Mouse (Mus musculus): ENCODE measurements around the gene Gm10382. TPM values are rescaled to one million over a fixed set of nuclear protein-coding genes. Genes with fewer than 3 reads are reported as not detected.
A peak's percentile ranks its signal among the peaks of the same experiment; 100 is the strongest.

Gene Gm10382
- total RNA-seq (2021) = under 1 TPM in 1 of 2 experiments, not detected in 1; 0.32 TPM

DNA sequence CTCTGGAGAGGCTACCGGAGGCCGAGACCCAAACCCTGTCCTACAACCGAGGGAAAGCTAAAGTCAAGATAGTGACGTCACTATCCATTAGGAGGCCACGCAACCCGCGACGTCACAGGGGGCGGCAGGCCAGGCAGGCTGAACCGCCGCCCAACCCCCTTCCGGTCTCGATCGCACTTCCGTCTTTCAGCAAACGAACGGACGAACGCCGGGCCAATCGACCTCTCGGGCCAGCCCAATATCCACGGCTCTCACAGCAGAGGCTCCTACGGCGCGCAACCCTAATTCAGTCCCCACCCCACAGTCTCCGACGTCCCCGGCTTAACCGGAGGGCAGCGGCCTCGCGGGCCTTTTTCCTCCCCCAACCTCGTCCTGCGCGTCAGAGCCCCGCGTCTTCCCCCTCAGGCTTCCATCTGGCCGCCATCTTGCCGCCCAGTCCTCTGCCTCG lies at the start of gene Gm10382:
Gene Gm10382, plus strand, starts transcription at position 192 of the 448 bp plus-strand sequence.
- DNase-seq (ENCODE audit: low spot score in 2 of 2) = peak; percentile 75 to 77
- intact Hi-C loops (cut with DNase I) = loop anchor here (1.0 kb wide), 1 partner anchor 16 kb away; no protein-coding TSS in a partner anchor

DNA sequence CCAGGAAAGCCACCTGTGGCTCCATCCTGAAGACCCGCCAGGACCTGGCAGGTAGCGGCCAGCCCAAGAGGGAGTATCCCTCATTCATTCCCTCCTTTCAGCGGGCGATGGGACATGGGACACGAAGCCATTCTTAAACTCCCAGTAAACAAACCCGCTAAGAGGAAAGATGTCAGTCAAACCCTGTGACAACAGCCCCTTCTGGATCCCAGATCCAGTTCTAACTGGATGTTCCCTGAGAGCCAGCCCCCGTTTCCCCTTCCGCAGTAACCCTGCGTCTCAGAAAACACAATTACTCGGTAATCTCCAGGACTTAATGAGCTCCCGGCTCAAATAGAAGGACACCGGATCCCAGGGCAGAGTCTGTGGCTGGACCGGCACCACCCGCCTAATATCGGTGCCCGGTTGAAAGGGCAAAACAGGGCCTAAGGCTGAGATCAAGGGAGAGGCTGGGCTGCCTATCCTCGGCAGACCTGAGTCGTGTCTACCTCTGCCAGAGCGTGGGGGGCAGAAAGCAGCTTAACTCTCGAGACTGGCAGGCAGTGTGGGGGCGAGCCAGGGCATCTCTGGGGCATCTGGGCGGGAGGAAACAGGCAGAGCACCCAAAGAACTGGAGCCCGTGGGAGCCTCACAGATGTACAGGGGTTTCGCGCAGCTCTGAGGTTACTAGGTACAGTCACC lies 49.1 kb upstream of the Gm10382 start:
- DNase-seq (ENCODE audit: low spot score in 2 of 2) = peak; percentile 35 to 55
- intact Hi-C loops (cut with DNase I) = no loop called here

DNA sequence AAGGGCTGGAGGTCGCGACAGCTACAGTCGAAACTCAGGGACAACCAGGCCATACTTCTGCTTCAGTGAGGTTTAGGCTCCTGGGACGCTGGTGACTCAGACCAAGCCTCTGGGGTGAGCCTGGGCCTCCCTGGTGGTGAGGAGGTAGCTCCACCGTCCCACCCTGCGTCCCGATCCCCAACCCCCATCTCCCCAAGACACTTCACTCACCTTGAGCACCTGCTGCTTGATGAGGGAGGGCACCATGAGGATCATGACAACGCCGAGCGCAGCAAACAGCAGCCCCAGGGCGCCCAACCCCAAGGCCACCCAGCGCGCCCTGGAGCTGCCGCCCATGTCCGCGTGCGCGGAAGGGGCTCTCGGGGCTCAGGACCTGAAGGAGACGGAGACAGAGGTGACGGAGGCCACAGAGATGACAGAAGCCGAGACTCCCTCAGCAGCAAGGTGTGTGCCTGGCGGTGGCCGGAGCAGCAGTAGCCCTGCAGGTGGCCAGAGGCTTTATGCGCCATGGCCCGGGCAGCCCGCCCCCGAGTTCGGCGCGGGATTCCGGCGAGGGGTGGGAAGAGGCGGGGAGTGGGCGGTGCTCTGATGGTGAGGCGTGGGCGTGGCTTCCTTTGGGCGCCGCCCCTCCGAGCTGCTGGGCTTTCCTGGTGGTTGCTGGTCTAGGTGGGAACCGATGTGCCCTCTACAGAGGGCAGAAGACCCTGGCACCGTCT lies 48.4 kb upstream of the Gm10382 start, which contains the start of gene Scarb1:
Gene Scarb1, minus strand, starts transcription at position 548 of the 716 bp plus-strand sequence.
- peak; percentile 80 to 83 for DNase-seq (ENCODE audit: low spot score in 2 of 2)
- intact Hi-C loops (cut with DNase I) = no loop called here

DNA sequence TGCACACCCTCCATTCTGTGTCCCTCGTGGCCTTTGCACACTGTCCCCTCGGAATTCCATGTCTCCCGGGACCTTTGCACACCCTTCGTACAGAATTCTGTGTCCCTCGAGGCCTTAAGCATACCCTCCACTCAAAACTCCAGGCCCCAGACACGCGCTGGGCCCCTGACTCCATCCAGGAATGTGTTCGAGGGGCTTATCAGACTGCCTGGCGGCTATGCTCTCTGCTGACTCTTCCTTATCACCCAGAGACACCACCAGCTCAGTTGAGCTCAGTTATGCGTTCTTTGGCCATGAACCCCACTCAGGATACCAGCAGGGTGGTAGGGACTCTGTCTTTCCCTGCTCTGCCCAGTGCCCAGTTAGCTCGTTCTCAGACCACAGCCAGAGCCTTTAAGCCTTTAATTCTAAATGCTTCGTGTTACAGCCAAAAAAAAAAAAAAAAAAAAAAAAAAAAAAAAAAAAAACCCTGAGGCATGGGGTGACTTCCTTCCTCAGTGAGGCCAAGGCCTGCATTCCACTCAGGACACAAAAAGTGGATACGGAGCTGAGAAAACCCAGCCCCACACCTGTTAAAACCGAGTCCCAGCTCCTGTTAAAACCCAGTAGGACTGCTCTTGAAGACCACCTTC lies 47.5 kb upstream of the Gm10382 start:
- intact Hi-C loops (cut with DNase I) = no loop called here
- DNase-seq (ENCODE audit: low spot score in 2 of 2) = no peak

DNA sequence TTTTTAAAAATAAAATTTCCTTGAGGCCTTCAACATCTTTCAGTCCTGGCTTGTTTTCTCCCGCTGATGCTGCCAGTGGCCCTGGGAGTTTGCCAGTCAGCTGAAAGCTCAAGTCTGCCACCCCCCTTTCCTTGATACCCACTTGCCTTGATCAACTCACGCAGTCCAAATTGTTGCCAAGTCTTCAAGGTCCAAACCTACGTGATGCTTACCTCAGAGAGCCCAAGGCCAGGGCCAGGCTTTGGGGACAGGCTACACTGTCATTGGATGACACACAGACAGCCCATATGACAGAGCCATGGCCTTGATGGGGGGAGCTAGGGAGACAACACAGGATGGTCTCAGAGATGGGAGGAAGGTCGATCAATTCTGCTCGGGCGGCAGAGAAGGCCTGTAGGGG lies 44.8 kb upstream of the Gm10382 start:
- intact Hi-C loops (cut with DNase I) = no loop called here
- no peak for DNase-seq (ENCODE audit: low spot score in 2 of 2)

DNA sequence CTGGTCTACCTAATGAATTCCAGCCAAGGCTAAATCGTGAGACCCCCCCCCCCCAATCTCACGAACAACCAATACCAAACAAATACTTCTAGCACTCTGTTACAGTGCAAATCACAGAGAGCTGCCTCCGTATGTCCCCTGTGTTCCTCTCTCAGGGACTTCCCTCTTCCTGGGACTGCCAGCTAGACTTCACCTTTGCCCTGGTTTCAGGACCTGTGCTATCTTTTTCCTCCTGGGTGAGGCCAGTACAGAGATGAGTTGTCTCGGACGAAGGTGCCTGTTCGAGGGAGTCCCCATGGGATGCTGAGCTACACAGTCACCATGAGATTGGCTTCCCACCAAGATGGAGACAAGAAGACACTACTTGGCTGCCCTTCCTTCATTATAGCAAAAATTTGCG lies 41.1 kb upstream of the Gm10382 start:
- intact Hi-C loops (cut with DNase I) = no loop called here
- DNase-seq (ENCODE audit: low spot score in 2 of 2) = no peak

DNA sequence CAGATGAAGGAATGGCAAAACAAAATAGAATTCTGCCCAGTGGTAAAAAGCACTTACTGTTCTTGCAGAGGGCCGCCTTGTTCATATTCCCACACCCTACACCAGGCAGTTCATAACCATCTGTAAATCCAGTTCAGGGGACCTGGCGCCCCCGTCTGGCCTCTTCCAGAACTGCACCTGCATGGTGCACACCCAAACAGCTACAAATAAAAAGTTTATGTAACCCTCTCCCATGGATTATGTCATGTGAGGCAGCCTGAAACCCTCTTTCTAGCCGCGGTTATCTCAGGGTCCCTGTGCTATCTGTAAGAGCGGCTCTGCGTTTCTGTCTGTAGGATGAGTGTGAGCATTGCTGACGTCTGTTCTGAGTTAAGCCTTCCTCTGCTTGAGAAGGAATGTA lies 40.6 kb upstream of the Gm10382 start:
- DNase-seq (ENCODE audit: low spot score in 2 of 2) = no peak
- intact Hi-C loops (cut with DNase I) = no loop called here

DNA sequence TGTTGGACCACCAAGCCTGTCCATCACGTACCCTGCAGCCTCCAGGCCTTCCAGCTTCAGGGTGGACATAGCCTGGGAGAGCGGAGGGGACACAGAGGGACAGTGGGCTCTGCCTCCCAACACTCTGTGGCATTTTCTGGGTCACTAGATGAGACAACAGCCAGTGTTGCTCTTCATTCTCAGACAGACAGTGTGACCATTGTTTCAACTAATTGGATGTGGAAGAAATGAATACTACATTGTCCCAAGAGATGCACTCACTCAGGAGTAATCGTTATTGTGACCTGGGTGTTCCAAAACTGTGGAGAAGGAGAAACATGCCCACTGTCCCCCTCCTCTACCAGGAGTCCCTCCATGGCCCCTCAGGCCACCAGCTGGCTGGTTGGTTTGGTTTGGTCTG lies 39.7 kb upstream of the Gm10382 start:
- DNase-seq (ENCODE audit: low spot score in 2 of 2) = no peak
- intact Hi-C loops (cut with DNase I) = no loop called here

DNA sequence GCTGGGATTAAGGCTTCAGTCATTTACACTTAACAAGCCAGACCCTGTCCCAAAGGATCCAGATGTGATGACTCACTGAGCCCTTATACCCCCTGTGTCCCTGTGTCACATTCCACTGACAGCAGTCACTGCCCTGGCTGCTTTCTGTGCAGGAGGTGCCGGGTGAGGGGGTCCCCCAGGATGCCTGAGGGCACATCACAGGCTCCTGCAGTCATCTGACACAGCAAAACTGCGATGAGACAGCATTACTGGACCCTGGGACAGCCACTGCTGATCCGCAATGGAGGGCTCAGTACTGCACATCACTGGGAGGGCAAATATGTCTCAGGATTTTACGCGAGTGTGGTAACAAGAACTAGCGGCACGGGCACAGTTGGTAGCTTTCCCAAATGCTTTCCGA lies 38.1 kb upstream of the Gm10382 start:
- no peak for DNase-seq (ENCODE audit: low spot score in 2 of 2)
- intact Hi-C loops (cut with DNase I) = no loop called here

DNA sequence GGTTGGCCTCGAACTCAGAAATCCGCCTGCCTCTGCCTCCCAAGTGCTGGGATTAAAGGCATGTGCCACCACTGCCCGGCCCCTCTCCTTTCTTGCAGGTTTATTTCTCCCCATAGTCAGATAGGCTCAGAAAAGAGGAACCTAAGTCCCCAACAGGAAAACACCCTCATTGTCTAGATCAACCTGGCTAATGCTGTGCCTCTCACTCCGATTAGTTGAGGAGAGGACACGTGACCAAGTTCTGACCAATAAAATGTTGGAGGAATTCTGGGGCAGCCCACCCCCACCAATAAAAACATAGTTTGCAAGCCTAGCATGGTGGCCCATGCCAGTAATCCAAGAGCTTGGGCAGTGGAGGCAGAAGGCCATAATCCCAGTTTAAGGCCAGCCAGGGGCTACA lies 37.2 kb upstream of the Gm10382 start:
- intact Hi-C loops (cut with DNase I) = no loop called here
- no peak for DNase-seq (ENCODE audit: low spot score in 2 of 2)

DNA sequence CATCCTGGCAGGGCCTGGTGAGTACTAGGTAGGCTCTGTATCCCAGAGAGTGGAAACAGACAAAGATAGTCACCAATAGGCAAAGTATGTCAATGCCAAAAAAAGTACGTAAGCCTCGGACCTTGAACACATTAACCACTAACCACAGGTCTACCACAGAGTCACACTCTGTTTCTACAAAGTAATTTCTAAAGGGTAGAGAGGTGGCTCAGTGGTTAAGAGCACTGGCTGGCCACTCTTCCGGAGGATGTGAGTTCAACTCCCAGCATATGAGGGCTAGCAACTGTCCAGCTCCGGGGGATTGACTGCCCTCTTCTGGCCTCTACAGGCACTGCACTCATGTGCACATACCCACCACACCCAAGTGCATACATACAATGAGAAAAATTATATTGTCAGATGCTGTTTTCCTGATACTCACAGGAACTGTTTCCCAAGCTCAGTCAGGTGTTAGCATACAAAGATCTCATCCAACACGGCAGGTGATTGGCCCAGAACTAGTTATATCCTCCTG lies 36.3 kb upstream of the Gm10382 start:
- intact Hi-C loops (cut with DNase I) = no loop called here
- no peak for DNase-seq (ENCODE audit: low spot score in 2 of 2)

DNA sequence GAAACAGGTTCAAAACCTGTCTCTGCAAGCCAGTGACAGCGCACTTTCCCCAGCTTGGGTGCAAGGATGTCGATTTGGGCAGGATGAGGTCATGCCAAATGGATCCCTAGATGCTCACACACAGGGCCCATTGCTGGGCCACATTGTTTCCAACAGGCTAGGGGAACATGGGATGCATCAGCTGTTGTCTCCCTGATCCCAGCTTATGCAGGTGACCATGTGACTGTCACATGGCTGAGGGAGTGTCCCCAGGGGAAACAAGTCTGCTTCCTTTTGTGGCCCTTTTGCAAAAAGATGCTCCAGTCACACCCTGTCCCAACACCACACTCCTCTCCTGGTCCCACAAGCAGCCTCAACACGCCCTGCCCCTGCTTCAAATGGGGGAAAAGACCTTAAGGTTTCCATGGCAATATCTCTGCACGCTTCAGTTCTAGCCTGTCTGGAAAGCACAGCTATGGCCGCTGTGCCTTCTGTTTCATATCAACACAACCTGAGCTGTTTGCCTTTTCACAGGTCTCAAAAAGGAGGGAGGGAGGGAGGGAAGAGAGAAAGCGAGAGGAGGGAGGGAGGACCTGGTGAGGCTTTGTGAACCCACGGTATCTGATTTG lies 34.1 kb upstream of the Gm10382 start:
- DNase-seq (ENCODE audit: low spot score in 2 of 2) = no peak
- intact Hi-C loops (cut with DNase I) = no loop called here

DNA sequence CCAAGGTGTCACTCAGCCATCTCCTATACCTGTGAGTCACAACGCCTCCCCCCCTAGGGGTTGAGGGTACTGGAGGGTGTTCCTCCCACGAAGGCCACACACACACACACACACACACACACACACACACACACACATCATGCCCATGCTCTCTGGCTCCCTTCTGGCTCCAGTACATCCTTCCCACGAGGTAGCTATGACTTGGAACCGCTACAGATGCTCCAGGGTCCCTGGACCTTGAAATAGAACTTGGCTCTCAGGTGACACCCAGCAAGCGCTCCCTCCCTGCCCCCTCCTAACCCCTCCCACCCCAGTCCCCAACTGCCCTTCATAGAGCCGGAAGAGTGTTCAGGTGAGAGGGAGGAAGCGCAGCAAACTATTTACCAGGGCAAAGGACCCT lies 33.5 kb upstream of the Gm10382 start:
- DNase-seq (ENCODE audit: low spot score in 2 of 2) = no peak
- intact Hi-C loops (cut with DNase I) = no loop called here

DNA sequence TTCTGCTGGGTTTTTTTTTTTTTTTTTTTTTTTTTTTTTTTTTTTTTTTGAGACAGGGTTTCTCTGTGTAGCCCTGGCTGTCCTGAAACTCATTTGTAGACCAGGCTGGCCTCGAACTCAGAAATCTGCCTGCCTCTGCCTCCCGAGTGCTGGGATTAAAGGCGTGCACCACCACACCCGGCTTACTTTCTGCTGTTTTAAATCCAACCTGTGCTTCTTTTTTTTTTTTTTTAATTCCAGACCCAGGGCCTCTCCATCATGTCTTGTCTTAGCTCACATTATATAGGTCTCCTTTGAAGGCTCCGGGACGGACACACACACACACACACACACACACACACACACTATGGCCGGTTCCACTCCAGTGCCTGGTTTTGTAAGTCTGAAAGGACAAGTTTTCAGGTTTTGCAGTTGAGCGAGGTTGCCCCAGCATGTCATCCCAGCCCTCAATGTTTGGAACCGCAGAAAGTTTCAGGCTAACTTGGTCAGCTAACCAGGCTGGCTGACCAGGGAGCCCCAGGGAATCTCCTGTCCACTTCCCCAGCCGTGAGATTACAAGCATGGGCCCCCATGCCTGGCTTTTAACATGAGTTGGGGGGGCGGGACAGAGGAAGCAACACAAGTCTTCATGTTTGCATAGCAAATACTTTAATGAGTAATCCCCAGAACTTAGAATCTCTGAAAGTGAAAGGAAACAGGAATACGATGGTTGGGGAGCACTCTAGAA lies 31.4 kb upstream of the Gm10382 start:
- no peak for DNase-seq (ENCODE audit: low spot score in 2 of 2)
- intact Hi-C loops (cut with DNase I) = no loop called here

DNA sequence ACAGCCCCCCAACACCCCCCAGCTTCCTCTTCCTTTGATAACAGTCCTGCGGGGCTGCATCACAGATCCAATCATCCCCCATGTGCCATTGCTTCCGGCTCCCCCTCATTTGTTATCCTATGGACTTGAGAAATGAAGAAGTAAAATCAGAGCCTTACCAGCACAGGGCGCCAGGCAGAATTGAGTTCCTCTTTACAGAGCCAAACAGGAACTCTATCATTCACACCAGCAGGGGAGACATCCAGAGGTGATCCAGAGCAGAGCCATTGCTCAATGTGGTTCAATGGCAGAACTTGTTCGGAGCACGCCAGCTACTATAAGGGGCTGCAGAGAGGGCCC lies 30.9 kb upstream of the Gm10382 start:
- DNase-seq (ENCODE audit: low spot score in 2 of 2) = no peak
- intact Hi-C loops (cut with DNase I) = no loop called here

DNA sequence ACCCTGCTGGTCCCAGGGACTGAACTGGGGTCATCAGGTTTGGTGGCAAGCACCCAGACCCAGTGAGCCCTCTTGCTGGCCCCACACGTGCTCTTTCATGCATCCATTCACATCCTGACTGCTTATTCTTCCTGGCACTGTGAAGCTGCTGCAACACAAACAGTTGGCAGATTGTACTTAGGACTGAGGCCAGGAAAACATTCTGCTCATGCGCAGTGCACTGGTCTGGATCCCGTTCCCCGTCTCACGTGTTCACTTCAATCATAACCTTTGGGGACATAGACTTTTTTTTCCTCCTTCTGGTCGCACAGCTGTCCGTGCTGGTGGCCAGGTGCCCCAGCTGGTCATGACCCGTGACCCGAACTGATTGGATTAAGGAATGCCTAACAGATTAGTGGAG lies 28.6 kb upstream of the Gm10382 start:
- intact Hi-C loops (cut with DNase I) = no loop called here
- DNase-seq (ENCODE audit: low spot score in 2 of 2) = no peak

DNA sequence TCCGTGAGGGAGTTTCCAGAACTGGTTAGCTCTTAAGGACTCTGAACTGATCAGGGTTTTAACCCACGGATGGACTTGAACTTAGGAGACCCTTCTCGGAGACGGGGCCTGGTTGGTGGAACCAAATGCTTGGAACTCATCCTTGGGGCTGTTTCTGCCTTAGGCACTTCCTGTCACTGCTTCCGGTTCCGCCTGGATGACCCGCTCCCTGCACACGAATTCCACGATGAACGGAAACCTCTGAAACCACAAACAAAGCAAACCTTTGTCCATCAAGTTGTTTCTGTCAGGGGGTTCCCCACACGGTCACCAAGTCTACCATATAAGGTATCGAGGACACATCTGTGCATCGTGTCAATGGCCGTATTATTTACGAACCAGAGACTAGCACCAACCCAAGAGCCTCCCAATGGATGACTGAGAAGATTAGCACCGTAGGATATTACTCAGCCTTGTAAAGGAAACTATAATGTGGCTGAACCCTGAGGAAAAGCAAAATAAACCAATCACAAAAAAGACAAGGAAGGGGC lies 28.1 kb upstream of the Gm10382 start:
- DNase-seq (ENCODE audit: low spot score in 2 of 2) = no peak
- intact Hi-C loops (cut with DNase I) = no loop called here

DNA sequence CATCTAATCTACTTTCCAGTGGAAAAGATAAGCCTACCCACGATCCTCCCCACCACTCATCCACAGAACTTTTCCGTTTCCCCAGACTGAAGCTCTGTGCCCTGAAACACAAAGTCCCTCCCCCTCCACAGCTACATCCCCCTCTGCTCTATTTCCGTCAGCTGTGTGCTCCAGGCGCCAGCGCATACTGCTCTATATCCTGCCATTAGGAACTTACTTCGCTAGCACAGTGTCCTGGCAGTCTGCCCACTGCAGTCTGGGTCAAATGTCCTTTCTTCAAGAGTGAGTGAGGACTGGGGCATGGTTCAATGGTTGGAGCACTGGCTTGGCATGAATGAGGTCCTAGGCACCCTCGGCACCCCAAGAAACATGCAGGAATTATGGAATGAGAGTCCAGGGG lies 25.2 kb upstream of the Gm10382 start:
- intact Hi-C loops (cut with DNase I) = no loop called here
- DNase-seq (ENCODE audit: low spot score in 2 of 2) = no peak

DNA sequence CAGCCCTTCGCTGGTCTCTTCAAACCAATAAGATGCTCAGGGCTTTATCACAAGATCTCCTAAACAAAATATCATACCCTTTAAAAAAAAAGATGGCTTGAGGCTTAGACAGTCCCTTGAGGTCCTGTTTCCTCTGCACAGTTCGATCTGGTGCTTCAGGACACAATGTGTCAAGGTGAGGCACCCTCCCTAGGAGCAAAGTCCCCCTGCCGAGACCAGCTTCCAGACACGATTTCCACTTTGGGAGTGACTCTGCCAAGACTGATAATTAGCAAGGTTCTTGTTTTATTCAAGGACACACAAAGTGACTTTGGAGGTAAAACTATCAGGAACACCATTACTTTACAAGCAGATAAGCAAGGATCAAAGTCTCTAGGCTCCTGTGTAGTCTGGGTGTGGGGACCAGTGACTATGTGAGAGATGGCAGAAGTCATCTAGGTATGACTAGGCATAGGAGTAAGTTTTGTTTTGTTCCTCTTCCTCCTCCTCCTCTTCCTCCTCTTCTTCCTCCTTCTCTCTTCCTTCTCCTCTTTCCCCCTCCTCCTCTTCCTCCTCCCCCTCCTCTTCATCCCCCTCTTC lies 24.2 kb upstream of the Gm10382 start:
- intact Hi-C loops (cut with DNase I) = loop anchor here (5.0 kb wide), 2 partner anchors 93 to 463 kb away; no protein-coding TSS in a partner anchor
- no peak for DNase-seq (ENCODE audit: low spot score in 2 of 2)

All from left cerebral cortex, postnatal 36 days (tissue).